Mouse (Mus musculus): ENCODE results near the gene D10Wsu102e.
"Not testable (repeated sequence)": the region's sequence is repeated elsewhere in the genome, so short reads cannot be mapped to it uniquely, and the experiment has no call there.

D10Wsu102e gene

DNA sequence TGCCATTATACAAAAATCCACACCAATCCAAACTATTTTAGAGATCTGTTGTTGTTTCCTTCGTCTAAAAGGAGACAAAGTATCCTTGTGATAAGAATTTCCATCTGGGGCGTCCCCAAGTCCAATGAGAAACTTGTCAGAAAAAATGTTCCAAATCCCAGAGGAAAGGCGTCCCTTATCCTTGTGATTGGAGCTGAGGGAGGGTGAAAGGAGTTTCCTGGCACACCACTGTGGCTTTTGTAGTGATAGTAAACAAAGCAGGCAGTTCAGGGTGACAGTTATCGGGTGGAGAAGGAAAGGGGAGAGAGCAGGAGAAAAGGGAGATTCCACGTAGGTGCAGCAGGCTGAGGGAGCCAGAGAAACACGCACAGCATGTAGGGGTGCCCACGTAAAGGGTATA, 12.5 kb upstream of the D10Wsu102e start:
- peak; percentile 15 for DNase-seq (ENCODE audit: low spot score)

DNA sequence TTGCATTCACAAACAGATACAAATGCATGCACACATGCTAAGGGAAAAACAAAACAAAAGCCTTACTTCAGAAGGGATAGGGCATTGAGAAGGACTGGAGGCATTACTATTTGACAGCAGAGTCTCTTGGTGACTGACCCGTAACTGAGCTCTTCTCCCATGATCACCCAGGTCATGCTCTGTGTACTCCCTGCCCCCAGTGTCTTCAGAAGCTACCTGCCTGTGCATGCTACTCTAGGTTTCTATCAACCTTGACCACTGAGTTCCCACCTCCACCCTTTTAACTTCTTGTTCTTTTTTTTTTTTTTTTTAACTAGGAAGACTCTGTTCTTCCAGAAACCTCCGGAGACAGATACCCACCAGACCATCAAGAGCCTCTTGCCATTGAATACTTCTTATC, 9.3 kb upstream of the D10Wsu102e start:
- DNase-seq (ENCODE audit: low spot score) = no peak

DNA sequence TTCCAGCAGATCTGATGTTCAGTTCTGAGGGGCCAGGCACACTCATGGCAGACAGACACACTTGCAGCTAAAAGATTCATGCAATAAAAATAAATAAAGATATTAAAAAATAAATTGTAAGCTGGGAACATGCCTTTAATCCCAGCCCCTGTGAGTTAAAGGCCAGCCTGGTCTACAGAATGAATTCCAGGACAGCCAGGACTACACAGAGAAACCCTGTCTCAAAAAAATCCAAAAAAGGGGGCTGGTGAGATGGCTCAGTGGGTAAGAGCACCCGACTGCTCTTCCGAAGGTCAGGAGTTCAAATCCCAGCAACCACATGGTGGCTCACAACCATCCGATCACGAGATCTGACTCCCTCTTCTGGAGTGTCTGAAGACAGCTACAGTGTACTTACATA, 8.2 kb upstream of the D10Wsu102e start:
- DNase-seq (ENCODE audit: low spot score) = not testable (repeated sequence)

DNA sequence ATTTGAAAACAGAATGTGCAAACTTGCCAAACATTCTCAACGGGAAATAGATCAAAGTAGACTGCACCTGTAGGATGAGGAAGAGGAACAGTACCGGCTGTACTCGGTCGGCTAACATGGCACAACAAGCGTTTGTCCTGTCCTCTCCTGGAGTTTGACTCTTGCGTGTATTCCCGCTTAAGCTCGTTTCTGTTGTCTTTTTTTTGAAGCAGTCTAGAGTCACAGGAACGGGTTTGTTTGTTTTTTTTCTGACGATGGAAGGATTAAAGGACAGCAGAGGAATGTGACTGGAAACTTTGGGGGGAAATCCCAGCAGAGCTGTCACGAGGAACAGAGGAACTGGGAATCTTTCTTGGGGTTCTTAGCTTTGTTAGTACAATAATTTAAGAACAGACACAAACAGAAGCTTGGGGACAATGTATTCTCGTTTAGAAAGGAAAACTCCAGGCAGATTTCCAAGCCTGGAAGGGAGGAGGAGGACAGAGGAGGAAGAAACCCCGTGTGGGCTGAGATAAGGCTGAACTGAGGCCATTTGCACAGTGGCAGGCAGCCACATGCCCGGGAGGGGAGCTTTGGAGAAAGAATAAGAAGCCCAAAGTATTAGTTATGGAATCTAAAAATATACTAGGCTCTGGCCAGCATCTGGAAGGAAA, 6.2 kb upstream of the D10Wsu102e start:
- peak; percentile 29 for DNase-seq (ENCODE audit: low spot score)

DNA sequence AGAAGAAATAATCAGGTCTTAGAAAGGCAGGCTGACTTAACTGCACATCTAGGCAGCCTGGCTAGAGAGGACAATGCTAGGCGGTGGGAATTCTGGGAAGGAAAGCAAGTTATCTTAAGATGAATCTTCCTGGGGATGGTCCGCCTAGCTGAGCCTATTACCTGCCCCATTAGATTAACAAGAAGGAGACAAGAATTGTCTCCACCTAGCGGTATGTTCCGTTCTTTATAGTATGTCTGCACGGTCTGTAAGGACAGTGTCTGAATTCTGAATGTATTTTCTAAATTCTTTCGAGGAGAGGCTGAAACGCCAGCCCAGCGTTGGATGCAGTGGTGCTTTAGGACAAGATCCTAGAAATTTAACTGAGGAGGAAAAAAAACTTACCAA, 5.7 kb upstream of the D10Wsu102e start:
- peak; percentile 36 for DNase-seq (ENCODE audit: low spot score)

DNA sequence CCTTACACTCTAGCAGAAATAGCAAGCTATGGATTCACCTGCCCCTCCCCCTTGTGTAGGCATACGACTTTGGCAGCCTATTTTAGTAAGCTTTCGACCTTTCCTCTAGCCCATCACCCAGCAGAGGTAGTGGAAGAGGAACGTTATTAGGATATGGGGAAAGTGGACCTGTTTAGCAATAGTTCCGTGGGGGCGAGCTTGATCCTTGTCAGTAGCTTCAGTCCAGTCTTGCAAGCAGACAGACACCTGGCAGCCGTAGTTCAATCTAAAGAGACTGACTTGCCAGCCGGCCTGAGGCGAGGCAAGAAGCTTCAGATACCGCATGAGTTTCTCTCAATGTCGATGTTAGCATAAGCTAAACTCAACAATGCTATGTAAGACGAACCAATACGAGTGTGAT, 3.6 kb upstream of the D10Wsu102e start:
- DNase-seq (ENCODE audit: low spot score) = no peak

DNA sequence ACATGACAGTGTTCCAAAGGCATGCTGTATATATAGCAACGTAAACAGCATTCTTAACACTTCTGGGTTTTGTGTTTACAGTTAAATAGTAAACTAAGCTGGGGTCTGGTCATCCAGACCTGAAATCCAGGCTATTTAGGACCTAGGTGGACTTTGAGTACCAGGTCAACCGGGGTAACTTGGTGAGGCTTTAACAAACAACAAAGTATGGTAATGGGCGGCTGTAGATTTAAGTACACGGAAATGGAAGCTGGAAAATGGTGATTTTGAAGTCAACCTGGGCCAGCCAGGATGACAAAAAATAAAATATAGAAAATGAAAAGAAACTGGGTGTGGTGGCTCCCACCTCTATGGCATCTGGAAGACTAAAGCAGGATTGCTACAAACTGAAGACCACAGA, 570 bp upstream of the D10Wsu102e start:
- no peak for DNase-seq (ENCODE audit: low spot score)

DNA sequence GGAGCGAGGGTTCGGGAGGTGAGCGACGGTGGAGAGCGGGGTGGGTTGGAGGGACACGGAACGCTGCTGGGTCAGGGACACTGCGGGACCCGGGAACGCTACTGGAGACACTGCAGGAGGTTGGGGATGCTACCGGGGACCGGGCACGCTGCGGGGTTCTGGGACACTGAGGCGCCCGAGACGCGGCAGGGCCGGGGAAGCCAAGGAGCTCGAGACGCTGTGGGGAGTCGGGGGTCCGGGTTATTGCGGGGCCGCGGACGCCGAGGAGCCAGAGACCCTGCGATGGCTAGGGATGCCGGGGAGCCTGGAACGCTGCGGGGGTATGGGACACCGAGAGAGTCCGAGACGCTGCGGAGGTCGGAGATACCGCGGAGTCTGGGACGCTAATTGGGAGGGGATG, 335 bp downstream of the D10Wsu102e start:
- no peak for DNase-seq (ENCODE audit: low spot score)

DNA sequence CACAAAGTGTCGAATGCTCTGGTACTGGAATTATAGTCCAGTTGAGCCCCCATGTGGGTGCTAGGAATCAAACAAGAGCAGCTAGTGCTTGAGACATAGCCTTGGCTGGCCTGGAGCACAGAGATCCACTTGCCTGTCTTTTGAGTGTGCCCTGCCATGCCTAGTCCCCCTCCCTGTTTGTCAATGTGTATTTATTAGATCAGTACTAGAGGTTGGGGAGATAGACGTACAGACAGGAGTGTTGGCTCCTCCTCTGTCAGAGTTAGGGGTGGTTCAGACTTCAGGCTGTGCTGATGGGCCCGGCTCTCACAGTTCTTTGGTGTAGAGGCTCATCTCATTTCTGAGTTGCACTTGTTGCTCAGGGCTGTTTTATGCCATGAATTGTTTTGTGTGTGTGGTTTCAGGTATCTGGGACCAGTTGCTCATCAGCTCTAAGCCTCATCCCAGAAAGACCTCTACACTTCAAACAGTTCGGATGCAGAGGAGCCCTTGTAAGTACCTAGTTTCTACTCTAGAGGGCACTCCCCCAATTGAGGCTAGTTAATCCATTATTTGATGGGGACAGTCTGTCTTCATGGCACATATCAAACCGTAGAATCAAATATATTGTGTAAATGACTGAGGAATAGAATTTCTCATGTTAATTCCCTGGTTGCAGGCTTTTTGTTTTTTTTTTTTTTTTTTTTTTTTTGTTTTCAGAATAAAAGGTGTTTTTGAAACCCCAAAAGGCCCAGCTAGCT, 1.8 kb downstream of the D10Wsu102e start:
- DNase-seq (ENCODE audit: low spot score) = peak; percentile 23

DNA sequence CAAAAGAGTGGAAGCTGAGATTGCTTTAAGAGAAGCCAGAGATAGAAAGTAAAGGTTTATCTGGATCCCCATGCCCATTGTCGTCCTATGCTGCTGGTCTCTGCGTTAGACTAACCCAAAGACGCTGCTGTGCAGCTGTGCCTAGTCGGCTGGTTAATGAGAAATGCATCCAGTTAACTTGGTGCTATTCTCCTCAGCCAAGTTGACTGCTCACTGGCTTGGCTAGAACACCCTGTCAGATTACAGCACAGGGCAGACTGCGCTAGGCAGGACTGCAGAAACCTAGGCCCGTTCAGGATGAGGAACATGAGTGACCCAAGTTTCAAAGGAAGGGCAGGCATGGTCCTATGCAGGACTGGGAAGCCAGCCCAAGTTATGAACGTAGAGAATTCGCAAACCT, 3.4 kb downstream of the D10Wsu102e start:
- no peak for DNase-seq (ENCODE audit: low spot score)

DNA sequence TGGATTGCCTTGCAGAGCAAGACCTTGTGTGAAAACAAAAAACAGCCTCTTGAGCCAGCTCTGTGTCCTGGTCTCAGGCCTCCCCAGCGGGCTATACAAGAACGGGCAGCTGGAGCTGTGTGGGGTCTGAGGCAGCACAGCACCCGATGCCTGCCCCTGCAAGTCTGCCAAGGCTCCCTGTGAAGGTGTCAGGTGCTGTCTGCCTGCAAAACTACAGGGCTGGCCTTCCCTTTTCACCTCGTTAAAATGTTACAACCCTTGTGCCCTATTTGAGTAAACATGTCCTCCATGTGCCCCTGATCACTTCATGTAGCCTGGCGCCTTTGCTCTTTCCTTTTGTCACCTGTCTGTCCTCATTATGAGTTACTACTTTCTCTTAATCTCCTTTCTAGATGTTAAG, 8.9 kb downstream of the D10Wsu102e start:
- no peak for DNase-seq (ENCODE audit: low spot score)

DNA sequence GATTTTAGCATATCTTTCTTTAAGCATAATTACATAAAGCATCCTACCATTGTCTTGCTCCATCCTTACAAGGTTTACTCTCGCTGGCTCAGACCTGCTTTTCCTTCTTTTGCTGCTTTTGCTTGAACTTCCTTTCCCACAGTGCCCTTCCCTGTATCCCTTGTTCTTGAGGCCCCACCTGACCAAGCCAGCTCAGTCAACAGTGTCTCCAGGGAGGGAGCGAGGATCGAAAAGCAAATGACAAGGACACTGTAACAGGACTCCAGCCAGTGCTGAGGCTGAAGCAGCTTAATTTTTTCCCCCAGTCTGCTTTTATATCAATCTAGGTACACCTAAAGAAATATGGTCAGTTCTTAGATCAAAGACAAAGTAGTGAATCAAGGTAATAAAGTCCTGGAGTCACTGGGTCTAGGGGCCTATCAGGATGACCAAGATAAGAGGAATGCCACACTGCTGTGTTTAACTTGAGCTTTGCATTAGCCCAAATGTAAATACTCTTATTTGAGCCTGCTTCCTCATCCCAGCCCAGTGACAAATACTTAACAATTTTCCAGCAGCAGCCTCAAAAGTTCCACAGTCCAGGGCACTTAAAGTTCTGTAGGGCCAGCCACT, 14.1 kb downstream of the D10Wsu102e start:
- no peak for DNase-seq (ENCODE audit: low spot score)

DNA sequence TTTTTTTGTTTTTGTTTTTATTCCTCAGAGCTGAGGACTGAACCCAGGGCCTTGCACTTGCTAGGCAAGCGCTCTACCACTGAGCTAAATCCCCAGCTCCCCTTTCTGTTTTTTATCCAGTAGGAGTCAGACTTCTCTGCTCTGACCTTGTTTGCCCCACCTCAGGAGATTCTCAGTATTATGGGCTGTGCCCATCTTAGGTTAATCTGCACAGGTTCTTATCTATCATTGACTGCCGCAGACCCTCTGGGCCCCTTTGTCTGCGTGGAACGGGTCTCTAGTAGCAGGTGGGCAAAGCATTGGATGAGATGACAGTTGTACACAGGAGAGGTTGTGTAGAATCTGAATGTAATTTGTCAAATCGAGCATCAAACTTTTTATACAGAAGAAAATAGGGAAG, 15.4 kb downstream of the D10Wsu102e start:
- not testable (repeated sequence) for DNase-seq (ENCODE audit: low spot score)

DNA sequence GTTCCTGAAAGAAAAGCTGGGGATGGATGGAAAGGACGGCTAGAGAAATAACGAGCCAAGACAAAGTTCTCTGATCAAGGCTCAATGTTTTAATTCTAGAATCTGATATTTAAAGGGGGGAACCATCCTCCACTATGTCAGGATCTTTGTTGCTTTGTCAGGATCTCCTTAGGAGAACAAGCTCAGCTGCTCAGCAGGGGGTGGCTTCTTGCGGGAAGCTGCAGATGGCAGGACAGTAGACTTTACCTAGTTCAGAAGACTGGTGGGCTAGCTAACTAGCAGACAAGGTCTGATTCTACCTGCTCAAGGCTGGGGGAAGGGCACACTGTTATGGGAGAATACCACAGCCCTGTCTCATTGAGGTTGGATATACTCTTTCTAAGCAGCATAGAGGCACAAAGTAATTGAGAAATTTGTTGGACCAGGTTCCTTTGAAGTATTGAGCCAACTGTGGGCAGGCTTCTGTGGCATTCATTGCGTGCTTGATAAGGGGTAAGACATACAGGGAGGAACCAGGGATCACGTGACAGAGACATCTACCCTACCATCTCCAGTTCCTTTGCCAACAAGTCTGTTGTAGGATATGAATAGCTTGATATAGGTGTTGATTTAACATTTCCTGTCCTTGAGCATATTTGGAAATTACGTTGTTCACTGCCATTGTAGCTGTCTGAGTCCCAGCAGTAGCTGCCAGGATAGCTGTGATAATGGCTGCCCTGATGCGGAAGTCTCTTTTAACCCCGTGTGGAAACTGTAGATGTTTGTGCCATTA, 17.1 kb downstream of the D10Wsu102e start:
- DNase-seq (ENCODE audit: low spot score) = no peak

DNA sequence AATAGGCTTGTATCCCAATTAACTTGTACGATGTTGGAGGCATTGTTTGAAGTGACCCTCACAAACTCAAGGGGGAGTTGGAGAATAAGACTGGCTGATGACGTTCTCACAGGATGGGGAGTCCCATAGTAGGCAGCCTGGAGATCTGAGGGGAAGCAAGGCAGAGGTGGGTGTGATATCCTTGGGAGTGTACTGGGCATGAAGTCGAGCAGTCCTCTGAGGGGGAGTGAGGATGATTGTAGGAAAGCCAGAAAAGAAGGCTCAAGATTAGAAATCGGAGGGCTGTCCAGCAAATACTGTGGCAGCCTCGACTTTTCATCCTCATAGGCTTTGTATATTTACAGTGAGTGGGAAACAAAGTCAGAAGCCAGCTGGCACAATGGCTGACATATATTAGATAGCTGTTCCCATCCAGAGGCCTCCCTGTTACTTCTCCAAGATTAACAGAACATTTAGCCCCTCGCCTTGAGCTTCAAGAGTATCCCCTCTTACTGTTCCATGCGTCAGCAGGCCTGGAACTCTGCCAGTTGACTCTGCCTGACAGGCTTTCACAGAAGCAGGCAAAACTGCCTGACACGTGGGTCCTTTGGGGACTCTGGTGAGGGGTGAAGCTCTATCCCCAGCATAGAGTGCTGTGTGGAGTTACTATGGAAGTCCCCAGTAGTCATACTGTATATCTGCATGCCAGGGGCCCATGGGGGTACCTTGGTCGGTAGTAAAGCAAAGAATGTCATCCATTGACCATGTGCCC, 18.2 kb downstream of the D10Wsu102e start:
- DNase-seq (ENCODE audit: low spot score) = no peak

DNA sequence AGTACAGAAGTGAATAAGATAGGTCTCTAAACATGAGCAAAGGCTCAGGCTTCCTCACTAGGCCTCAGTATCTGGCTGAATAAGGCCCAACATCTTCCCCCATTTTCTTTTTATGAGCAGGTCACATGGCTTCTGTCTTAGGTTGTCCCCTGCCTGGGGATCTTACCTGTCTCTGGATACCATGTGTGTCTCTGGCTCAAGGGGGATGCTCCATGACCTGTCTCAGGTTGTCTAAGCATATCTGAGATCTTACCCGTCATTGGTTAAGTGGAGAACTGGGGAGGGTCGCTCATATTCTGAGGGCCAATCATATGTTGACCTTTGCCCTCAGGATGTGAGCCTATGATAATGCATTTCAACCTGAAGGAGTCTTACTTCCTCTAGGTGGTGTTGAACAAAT, 20.5 kb downstream of the D10Wsu102e start:
- no peak for DNase-seq (ENCODE audit: low spot score)

DNA sequence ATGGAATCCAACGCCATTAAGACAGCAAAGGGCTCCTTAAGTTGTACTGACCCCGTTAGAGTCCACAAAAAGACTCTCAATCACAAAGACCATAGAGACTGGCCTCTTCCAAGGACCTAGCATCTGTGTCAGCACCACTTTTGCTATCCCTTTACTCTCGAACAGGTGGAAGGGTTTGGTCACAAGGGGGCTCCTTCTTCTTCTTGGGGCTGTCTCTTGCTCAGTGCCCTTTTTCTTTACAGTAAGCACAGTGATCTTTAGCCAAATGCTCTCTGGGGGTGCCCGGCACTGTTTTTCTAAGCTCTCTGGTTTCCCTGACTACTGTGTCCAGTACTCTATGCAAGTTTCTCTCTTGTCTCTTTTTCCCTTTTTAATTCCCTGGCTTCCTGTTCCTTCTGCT, 22.5 kb downstream of the D10Wsu102e start:
- DNase-seq (ENCODE audit: low spot score) = no peak

DNA sequence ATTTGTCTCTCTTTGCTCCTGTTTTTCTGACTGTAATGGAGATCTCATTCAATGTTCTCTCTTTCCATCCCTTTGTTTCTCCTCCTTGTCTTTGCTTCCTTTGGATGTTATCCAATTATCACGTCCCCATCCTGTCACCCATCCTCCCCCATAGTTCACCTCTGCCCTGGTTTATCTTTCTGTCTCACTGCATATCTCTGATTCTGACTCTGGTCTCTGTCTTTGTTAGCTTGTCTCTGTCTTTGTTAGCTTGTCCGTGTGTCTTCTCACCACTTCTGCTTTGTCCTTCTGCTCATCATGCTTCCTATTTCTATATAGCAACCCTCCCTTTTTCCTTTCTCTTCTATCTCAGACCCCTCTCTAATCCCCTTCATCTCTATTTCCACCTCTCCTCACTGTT, 23.0 kb downstream of the D10Wsu102e start:
- no peak for DNase-seq (ENCODE audit: low spot score)

DNA sequence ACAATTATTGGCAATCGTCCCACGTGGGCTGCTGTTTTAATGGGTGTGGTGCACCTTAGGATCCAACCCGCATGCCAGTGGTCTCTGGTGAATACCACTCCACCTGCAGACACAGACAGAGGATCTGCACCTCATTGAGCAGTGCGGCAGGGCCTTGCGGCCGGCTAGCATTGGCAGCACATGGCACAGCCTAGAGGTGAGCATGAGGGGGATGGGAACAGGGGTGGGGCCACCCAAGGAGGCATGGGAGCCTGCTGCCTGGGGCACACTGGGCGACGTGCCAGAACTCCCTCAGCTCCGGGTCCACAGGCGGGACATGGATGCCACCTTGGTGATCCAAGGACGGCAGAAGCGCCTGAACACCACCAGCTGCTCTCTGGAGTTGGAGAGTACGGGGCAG, 23.8 kb downstream of the D10Wsu102e start:
- DNase-seq (ENCODE audit: low spot score) = no peak

DNA sequence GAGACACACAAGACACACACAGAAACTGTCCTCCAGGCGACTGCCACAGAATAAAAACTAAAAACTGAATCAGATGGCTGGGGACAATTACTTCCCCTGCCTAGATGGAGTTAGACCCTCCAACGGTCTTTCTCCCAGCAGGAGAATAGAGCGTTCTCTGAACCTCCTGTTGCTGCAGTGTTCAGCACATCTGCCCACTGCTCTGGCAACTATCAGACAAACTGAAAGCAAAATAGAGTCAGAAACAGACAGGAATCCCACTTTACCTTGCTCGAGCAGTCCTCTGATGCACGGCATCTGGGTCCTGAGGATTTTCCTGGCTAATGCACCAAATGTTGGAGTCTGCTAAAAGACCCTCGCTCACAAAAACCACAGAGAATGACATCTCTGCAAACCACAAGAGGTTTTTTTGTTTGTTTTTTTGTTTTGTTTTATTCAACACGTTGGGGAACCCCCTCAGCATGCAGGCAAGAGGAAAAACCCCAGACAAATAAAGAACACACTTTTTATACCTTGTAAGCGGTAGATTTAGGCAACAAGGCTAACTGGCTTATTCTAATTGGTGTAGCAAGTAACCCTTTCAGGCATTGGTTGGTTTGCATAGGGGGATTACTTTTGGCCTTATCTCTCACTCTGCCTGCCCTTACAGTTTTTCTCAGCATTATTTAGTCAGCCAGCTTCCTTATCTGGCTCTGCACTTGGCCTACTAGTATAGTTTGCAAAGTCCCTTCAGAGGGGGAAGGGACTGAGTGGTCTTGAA, 24.6 kb downstream of the D10Wsu102e start:
- no peak for DNase-seq (ENCODE audit: low spot score)

DNA sequence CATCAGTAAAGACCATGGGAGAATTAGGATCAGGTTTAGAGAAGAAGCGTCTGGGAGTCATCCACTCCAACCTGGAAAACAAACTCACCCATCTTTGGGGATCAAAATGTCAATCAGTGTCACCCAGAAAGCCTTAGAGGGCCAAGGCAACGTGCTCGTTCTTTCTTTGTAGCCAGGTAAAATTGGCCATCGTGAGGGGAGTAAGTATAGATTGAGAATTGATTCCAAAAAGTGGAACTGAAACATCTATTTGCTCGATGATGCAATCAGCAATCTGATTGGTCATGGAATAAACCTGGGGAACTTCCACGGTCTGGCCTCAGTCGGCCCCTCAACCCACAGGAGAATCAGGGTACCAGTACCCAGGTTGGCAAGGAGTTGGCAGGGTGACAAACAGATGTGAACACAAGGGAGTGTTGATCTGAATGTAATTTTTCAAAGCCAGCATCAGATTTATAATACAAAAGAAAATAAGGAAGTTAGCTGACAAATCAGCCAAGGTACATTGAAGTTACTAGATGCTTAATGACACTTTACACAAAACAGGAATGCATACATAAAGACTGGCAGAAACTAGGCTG, 25.4 kb downstream of the D10Wsu102e start:
- DNase-seq (ENCODE audit: low spot score) = no peak
